Mouse (Mus musculus) liver, embryonic 14.5 days (tissue): Measurements from ENCODE around the gene Tubg1. TPM values are rescaled to one million over a fixed set of nuclear protein-coding genes. Genes with fewer than 3 reads are reported as not detected.
A peak's percentile ranks its signal among the peaks of the same experiment; 100 is the strongest.
"Not testable (repeated sequence)": the region's sequence is repeated elsewhere in the genome, so short reads cannot be mapped to it uniquely, and the experiment has no call there.

Source experiments
- ATAC-seq: fragments of 200-750 bp; cut with Nextera tagmentation; 2 replicates; pipeline ENCODE4 v1.8.0; 2017; ENCODE audit warnings: moderate number of reproducible peaks, mild to moderate bottlenecking, moderate library complexity; ENCODE audit not compliant: insufficient read depth
- DNase-seq, 3 experiments: peaks; one replicate each; pipeline ENCODE4 v3.0.0-alpha.2; 2012 to 2013; ENCODE audit warnings: low read depth in 3 of 3, low spot score in 3 of 3
- H3K27ac ChIP-seq: fragments of 300-500 bp; sonication (generic); 2 replicates; pipeline ENCODE4 v1.5.1; 2014; ENCODE audit warnings: moderate library complexity, mild to moderate bottlenecking, control low read depth, inconsistent platforms
- H3K27me3 ChIP-seq: fragments of 300-500 bp; sonication (generic); 2 replicates; pipeline ENCODE4 v1.6.1; 2014; ENCODE audit warnings: mild to moderate bottlenecking, low read length, moderate library complexity; ENCODE audit not compliant: control insufficient read depth, insufficient read depth
- H3K36me3 ChIP-seq: fragments of 300-500 bp; sonication (generic); replicated peaks from 2 replicates; pipeline ENCODE4 v1.6.1; 2014; ENCODE audit warnings: low read depth; ENCODE audit not compliant: control insufficient read depth, insufficient read depth
- H3K4me1 ChIP-seq, 2 experiments: fragments of 200-500 bp in 1 of 2; fragments of 300-500 bp in 1 of 2; sonication (generic) in 1 of 2; replicated peaks; 2 replicates each; pipeline ENCODE4 v1.6.1; 2012 to 2014; ENCODE audit warnings: antibody characterized with exemption in 1 of 2, inconsistent platforms in 1 of 2, low read length in 1 of 2; ENCODE audit not compliant: control insufficient read depth in 2 of 2, insufficient read depth in 2 of 2
- H3K4me2 ChIP-seq: fragments of 300-500 bp; sonication (generic); 2 replicates; pipeline ENCODE4 v1.6.1; 2014; ENCODE audit warnings: low read depth, mild to moderate bottlenecking, control low read depth, moderate library complexity
- H3K4me3 ChIP-seq, 2 experiments: fragments of 200-500 bp in 1 of 2; fragments of 300-500 bp in 1 of 2; sonication (generic) in 1 of 2; 2 replicates each; pipeline ENCODE4 v1.5.1; 2012 to 2014; ENCODE audit warnings: low read depth in 2 of 2, low read length in 2 of 2, mild to moderate bottlenecking in 2 of 2, control low read depth in 1 of 2, inconsistent platforms in 1 of 2, moderate library complexity in 1 of 2; ENCODE audit not compliant: insufficient read depth in 1 of 2
- H3K9ac ChIP-seq: fragments of 300-500 bp; sonication (generic); replicated peaks from 2 replicates; pipeline ENCODE4 v1.6.1; 2014; ENCODE audit warnings: mild to moderate bottlenecking, control low read depth, moderate library complexity
- H3K9me3 ChIP-seq: fragments of 300-500 bp; sonication (generic); 2 replicates; pipeline ENCODE4 v1.6.1; 2016; ENCODE audit warnings: low read length, mixed read lengths; ENCODE audit not compliant: control insufficient read depth
- CTCF ChIP-seq: IDR thresholded peaks from 2 replicates; pipeline ENCODE4 v1.5.1; 2016; ENCODE audit warnings: antibody characterized with exemption, low read depth, control low read depth
- EP300 ChIP-seq: IDR thresholded peaks from 2 replicates; pipeline ENCODE4 v1.6.1; 2016; ENCODE audit warnings: antibody characterized with exemption, low read depth
- WGBS: fragments of 180-500 bp; shearing (Covaris S2); extraction: QIAGEN DNeasy Blood & Tissue Kit; methylation state at CpG from one replicate; pipeline ENCODE4 v1.1.7; 2014; ENCODE audit not compliant: insufficient replicate concordance; 5-methylcytosine and 5-hydroxymethylcytosine counted together
- polyA plus RNA-seq, 2 experiments: library from polyadenylated mRNA; depleted of rRNA in 1 of 2; stranded (reverse) in 1 of 2; unstranded in 1 of 2; fragments of >200 nt; fragmentation: Nextera tagmentation in 1 of 2; extraction: Ambion mirVana in 1 of 2; gene quantifications; 2 replicates each; pipeline versions ENCODE4 v1.2.1 to v1.2.3; 2012 to 2014

The Tubg1 gene
- polyA plus RNA-seq, 2 experiments: 13.8 to 32.0 TPM

DNA sequence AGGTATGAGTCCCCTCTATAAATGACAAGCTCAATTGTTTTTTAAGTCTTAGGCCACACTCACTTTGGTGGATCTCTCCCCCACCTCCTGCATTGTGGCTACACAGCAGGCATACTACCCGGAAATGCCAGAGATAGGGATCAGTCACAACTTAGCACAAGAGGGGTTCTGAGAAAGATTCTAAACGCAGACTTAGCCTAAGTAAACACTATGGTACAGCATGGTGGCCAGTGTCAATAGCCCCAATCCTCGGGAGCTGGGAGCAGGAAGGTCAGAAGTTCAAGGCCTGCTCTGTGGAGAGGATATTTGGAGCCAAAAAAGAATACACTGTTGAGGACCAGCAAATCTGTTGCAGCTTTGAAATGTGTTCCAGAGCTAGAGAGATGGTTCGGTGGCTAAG is 1.6 kb upstream of the Tubg1 start:
- 18% methylated on average over 4 of the region's 4 CpGs for WGBS
- peak overlapping the region; percentile 81 for H3K9ac ChIP-seq
- H3K4me3 ChIP-seq: peak overlapping the region; percentile 71 to 81
- H3K27ac ChIP-seq: no peak overlapping the region
- no peaks in the 10 kb centered on the region for H3K36me3 ChIP-seq
- H3K4me1 ChIP-seq: peaks cover 13 to 18% of the 10 kb centered on the region in 2 experiments
- TF ChIP-seq EP300 (no peak), CTCF (no peak)
- H3K4me2 ChIP-seq: peak overlapping the region; percentile 91
- DNase-seq: no peak
- H3K9me3 ChIP-seq: no peaks in the 10 kb centered on the region; the same call in 1 of the 2 replicates
- ATAC-seq: no peak
- no peaks in the 10 kb centered on the region for H3K27me3 ChIP-seq

DNA sequence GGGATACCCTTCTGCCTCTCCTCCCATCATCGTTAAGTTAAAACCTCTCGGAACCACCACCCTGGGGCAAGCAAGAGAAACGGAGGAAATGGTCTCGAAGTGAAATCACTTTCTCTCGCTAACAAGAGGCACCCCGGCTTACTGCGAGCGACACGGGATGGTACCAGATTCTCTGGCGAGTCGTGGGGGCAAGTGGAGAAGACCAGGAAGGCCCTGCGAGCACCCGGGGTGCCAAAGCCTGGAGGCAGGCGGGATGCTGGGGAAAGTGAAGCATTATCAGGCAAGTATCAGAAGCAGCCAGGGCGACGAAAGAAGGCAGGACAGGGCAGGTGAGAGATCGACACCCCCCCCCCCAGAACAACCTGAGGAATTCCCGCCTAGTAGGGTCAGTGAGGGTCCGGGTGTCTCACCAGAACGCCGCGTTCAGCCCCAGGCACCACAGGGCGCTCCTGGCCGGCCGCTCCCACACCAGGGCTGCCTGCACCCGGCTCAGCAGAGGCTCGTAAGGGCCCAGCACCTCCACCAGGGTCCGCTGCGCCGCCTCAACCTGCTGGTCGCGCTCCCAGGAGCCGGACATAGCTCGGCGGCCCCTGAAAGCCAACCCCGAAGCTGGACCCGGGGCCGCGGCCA is 492 bp upstream of the Tubg1 start:
- peak overlapping the region; percentile 74 for H3K27ac ChIP-seq
- peak; percentile 77 for ATAC-seq
- peak overlapping the region; percentile 91 for H3K4me2 ChIP-seq
- peak overlapping the region; percentile 71 to 81 for H3K4me3 ChIP-seq
- TF ChIP-seq EP300 (no peak), CTCF (peak; percentile 52)
- no peaks in the 10 kb centered on the region for H3K36me3 ChIP-seq
- H3K4me1 ChIP-seq: peaks cover 13 to 18% of the 10 kb centered on the region in 2 experiments
- no peaks in the 10 kb centered on the region for H3K9me3 ChIP-seq
- no peak for DNase-seq
- H3K27me3 ChIP-seq: no peaks in the 10 kb centered on the region
- H3K9ac ChIP-seq: peak overlapping the region; percentile 81
- under 1% methylated on average over 39 of the region's 39 CpGs for WGBS

DNA sequence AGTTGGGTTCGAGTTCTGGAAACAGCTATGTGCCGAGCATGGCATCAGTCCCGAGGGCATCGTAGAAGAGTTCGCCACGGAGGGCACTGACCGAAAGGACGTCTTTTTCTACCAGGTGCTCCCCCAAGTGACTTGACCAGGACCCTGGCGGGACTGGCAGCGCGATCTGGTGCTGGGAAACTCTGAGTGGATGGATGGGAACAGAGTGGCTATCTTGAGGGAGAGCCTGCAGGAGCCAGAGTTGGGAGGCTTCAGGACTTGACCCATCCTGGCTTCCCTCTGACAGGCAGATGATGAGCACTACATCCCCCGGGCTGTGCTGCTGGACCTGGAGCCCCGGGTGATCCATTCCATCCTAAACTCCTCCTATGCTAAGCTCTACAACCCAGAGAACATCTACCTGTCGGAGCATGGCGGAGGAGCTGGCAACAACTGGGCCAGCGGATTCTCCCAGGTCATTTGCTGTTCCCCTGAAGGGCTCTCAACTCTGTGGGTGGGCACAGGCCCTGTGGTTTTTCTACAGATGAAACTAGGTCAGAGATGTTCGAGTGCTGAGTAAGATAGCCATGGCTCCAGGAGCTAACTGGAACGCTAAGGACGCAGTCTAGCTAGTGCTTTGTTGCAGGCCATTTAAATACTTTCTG is 929 bp downstream of the Tubg1 start:
- Histone ChIP-seq H3K27ac (peak overlapping the region; percentile 81), H3K27me3 (no peaks in the 10 kb centered on the region), H3K4me1 (peaks cover 13 to 18% of the 10 kb centered on the region in 2 experiments), H3K4me2 (peak overlapping the region; percentile 100), H3K4me3 (peak overlapping the region; percentile 71 to 86), H3K36me3 (no peaks in the 10 kb centered on the region; the same call in 1 of the 2 replicates), H3K9me3 (no peaks in the 10 kb centered on the region), H3K9ac (peak overlapping the region; percentile 89)
- no peak for DNase-seq
- no peak for ATAC-seq
- WGBS: 21% methylated on average over 19 of the region's 19 CpGs
- no peak for TF ChIP-seq CTCF
- TF ChIP-seq EP300: no peak

DNA sequence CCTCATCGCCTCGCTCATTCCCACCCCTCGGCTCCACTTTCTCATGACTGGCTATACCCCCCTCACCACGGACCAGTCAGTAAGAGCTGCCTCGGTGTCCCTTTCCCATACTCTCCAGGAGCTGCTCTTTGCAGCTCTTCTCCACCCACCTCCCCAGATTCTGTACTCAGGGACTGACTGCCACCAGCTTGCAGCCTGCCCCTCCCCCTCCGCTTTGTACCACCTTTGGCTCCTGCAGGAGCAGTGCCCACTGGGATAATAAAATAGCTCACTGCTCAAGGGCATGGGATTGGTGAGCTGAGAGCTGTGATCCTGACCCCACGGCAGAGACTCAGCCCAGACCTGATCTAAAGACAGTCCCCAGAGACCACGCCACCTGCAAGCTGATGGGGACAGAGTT is 4.8 kb downstream of the Tubg1 start:
- not testable (repeated sequence) for H3K4me3 ChIP-seq, DNase-seq, ATAC-seq, H3K9ac ChIP-seq, H3K9me3 ChIP-seq, H3K27me3 ChIP-seq, H3K27ac ChIP-seq, H3K36me3 ChIP-seq, H3K4me2 ChIP-seq
- H3K4me1 ChIP-seq: peaks cover 6 to 10% of the 10 kb centered on the region in 2 experiments
- WGBS: 83% methylated on average over 8 of the region's 8 CpGs

DNA sequence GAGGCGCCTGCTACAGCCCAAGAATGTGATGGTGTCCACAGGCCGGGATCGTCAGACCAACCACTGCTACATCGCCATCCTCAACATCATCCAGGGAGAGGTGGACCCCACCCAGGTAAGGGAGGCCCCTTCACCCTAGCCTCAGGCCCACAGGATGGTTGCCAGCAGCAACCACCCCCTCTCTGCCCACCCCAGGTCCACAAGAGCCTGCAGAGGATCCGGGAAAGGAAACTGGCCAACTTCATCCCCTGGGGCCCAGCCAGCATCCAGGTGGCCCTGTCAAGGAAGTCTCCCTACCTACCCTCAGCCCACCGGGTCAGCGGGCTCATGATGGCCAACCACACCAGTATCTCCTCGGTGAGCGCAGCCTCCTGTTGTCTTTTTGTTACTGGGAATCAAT is 5.3 kb downstream of the Tubg1 start:
- not testable (repeated sequence) for DNase-seq

More for the DNA sequence above, 5.3 kb downstream of the Tubg1 start:
- not testable (repeated sequence) for H3K27me3 ChIP-seq, H3K4me3 ChIP-seq, H3K4me2 ChIP-seq, ATAC-seq, H3K9me3 ChIP-seq, H3K9ac ChIP-seq, H3K36me3 ChIP-seq, H3K27ac ChIP-seq
- H3K4me1 ChIP-seq: peaks cover 7 to 10% of the 10 kb centered on the region in 2 experiments
- WGBS: 91% methylated on average over 7 of the region's 9 CpGs
